Mouse (Mus musculus) G1E-ER4 (cell line): ENCODE data around the gene Klhdc7a. TPM values are rescaled to one million over a fixed set of nuclear protein-coding genes. Genes with fewer than 3 reads are reported as not detected.

Experiments used
- GATA1 ChIP-seq: IDR thresholded peaks from one replicate; pipeline ENCODE4 v1.8.0; 2012; ENCODE audit warnings: low read length, inconsistent platforms
- polyA plus RNA-seq: library from polyadenylated mRNA; stranded (reverse); fragments of >175 nt; gene quantifications from 2 replicates; pipeline ENCODE4 v1.2.3, GENCODE M21; 2012

Gene Klhdc7a
- polyA plus RNA-seq, result not detected in 2 replicates

DNA sequence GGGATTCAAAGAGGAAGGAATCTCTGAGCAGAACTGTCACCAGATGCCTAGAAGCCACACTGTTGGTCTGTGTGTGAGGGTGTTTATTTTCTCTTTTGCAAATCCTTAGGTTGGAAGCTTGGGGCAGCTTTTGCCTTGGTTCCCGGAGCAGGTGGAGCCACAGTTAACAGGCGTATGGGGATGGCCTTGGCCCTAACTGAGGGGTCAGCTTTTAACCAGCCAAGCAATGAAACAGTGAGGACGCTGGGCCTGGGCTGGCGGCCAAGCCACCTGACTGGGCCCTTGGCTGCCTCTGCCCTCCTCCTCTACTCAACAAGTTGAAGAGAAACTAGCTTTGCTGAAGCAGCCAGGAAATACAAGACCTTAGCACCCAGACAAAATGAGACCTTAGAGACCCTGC lies at the start of gene Klhdc7a:
Klhdc7a (minus strand) TSS at position 105 of the 400 bp plus-strand sequence.
- no peak for TF ChIP-seq GATA1

DNA sequence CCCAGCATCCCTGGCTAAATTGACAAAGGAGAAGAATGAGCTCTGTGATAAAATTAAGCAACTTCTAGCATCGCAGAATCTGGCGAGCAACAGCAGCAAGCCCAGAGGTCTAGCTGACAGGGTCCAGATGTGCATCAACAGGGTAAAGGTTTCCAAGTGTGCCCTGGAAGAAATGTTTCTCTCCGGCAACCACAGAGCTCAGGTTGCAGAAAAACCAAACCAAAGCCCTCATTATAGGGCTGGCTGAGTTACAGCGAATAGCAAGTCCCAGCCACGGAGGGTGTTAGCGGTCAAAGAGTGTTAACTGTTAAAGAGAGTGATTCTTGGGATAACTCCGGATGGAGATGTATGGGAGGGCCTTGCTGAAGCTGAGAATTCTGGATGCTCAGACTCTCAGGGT lies 48.1 kb upstream of the Klhdc7a start:
- TF ChIP-seq GATA1, result no peak

DNA sequence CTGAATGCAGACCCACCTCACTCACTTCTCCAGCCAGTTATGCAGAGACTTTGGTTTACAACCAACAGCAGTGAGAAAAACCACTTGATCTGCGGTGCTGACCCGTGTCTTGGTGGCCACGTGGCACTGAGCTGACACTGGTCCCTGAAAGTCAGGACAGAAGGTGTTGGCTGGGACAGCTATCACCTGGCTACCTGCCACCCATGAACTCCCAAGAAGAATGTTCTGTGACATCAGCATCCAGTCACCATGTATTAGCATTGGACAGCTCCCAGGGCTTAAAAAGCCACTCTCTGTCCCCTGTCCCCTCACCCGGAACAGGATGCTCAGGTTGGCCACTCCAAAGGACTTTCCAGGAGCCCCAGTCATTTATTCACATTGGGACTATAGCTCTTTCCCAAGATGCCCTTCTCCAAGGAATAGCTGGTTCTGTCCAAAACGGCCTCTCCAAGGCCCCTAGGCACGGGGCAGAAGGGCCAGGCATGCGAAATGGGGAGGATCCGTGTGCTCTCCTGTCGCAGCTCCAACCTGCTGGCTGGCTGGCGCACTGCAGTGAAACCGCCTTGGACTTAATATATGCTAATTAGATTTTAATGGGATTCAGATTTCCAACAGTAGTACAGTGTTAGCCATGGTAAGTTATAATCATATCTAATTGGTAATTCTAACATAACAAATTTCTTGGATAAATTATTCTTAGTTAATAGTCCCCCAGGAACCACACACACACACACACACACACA lies 43.1 kb upstream of the Klhdc7a start:
- TF ChIP-seq GATA1, result no peak

DNA sequence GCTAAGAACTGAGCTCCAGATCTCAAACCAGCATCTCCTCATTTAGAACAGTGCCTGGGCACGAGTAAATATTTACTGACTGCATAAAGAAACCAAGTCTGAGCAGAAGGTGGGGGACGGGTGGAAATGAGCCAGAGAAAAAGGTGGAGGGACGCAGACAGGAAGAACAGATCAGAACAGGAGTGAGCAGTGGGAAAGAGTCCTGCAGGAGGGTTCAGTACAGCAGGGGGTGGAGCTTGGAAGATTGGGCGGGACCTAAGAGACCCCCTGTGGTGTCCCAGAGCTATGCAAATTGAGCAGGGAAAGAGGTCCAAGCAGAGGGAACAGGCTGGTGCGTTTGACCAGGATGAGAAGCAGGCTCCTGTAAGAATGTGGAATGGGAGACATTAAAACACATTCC lies 37.1 kb upstream of the Klhdc7a start:
- TF ChIP-seq GATA1, result no peak

DNA sequence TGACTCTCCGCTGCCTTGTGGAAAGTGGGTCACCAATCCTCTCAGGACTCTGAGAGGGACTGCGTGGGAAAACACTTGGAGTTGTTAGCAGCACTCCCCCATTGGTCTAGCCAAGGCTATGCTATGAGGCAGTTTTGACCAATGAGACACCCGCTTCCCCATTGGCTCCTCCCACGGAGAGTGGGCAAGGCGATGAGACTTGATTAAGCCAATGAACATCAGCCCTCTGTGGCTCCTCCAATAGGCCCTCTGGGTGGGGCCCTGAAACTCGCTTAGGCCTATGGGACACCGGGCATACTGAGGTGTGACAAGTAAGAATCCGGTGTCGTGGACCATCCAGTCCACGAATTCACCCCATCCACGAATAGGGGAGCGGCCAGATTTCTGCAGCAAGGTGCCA lies 36.3 kb upstream of the Klhdc7a start:
- no peak for TF ChIP-seq GATA1

DNA sequence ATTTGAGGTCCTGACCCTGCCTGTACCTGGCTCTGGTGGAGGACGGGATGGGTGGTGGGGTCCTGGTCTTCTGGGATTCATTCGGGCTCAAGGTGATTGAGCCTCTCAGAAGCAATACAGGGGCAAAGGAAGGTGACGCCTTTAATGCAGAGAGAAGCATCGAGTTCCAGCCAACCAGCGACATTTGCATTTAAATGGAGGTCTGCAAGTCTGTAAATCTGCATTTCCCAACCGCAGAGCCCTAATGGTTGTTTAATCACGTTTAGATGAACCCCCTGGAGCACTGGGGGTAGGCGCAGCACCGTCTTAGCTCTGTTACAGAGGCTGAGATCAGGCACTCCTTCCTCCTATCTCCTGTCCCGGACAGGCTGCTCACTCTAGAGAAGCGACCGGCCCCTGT lies 34.2 kb upstream of the Klhdc7a start:
- TF ChIP-seq GATA1, result no peak

DNA sequence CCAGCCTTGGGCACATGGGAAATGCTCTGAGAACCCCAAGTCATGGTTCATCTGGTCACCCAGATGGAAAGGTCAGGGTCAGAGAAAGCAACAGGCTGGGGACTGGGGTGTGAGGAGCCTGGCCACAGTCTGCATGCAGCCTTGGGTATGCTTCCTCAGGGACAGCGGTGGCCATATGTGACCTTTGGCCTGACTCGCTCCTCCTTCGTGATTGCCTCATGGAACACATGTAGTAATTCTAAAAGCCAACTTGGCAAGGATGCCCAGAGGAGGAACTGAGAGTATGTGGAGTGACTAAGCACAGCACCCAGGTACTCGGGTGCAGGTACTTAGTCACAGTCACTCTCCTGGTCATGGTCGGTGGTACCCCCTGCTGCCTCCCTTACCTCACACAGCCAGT lies 33.1 kb upstream of the Klhdc7a start:
- no peak for TF ChIP-seq GATA1

DNA sequence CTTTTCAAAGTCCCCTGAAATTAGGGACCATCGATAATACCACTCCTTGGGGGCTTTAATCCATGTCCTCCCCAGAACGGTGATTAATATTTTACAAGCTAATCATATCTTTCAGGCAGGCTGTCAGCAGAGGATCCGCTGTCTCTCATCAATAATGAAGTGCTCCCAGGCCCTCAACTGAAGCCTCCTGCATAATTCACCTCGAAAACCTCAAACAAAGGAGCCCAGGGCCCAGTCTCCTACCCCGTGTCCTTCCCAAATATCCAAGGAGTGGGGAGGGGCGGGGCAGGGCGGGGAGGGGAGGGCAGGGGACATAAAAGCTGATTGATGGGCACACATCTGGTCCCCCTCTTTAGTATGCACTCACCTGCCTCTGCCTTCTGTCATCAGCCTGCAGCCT lies 31.2 kb upstream of the Klhdc7a start:
- TF ChIP-seq GATA1, result no peak

DNA sequence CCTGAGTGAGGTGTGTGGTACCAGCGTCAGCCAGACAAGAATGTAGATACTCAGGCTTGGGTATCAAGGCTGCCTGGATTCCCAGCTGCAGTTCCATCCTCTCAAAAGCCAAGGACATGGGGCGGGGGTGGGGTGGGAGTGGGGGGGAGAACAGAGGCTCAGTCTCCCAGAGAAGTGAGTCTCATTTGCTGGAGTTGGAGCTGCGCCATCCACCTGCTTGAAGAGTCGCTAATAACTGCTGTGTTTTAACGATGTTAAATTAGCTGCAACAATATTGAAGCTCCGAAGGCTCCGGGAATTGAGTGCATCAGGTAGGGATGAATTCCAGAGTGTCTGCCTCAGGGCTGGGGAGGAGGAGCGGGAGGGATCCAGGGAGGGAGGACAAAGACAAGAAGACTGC lies 27.8 kb upstream of the Klhdc7a start:
- no peak for TF ChIP-seq GATA1

DNA sequence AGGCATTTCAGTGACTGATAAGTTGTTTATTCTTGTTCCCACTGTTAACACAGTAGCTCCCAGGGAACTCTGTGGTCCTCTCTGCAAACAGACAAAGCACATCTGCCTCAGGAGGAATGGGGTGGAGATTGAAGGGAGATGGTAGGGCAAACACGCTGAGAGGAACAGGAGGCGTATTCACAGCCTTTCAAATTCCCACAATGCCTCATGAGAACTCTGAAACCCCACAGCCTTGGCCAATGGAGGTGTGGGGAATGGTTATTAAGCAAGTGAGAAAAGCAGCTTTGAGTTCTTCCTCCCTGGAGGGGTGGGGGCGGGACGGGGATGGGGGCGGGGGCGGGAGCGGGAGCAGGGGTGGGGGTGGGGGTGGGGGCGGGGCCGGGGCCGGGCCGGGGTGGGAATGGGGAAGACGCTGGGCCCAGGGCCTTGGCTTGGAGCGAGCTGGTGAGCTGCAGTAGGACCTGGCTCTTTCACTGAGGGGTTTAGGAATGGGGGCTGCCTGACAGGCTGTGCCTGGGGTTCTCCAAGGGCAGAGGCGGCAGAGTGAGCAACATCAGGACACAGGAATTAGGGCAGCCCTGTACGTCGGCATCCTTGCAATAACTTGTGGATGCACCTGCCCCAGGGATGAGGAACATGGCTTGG lies 25.4 kb upstream of the Klhdc7a start:
- no peak for TF ChIP-seq GATA1

DNA sequence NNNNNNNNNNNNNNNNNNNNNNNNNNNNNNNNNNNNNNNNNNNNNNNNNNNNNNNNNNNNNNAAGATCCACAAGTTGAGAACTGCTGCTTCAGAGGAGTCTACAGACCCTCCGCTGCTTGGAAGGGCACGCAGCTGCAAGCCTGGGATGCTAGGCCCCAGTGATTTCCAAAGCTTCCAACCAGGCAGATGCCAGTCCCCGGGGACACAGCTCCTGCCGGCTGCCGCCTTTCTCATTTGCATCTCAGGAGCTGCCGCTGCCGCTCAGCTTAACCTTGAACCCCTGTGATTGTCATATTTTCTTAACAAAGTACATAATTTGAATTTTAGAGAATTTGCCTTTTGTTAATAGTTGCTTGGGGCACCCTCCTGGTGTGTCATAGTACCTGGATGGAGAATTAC lies 19.1 kb upstream of the Klhdc7a start:
- no peak for TF ChIP-seq GATA1

DNA sequence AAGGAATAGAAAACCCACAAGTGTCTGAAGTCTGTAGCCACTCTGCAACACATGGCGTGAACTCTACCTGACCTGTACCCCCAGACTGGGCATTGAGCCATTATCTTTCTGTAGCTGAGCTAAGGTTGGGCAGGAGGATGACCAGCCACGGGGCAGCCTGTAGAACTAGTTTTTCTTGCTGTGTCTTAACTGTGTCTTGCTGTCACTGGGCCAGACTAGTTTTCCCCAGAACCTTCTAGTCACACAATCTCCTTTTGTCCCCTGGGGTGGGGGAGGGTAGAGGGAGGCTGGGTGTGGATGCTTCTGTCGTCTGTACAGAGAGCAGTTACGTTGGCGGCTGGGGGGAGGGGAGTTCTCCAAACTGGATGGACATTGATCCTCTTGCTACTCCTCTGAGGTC lies 10.9 kb upstream of the Klhdc7a start:
- TF ChIP-seq GATA1, result no peak

DNA sequence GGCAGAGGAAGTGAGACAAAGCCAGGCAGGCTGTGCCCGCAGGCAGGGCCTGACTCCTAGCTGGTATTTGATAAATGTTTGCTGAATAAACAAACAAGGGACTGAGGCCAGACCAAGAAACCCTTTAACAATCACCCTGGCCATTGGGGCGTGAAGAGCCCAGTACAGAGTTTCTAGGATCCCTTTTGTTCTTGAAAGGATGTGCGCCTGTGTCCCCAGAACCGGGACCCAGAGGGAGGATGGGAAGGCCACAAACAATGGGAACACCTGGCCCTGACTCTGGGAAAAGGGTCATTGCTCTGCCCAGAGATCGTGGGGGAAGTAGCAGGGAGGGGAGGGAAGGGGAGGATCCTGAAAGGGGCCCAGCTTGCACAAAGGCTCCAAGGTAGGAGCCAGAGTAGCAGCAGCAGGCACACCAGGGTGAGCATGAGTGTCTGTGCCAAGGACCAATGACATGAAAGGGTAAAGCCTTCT lies 9.5 kb upstream of the Klhdc7a start:
- no peak for TF ChIP-seq GATA1

DNA sequence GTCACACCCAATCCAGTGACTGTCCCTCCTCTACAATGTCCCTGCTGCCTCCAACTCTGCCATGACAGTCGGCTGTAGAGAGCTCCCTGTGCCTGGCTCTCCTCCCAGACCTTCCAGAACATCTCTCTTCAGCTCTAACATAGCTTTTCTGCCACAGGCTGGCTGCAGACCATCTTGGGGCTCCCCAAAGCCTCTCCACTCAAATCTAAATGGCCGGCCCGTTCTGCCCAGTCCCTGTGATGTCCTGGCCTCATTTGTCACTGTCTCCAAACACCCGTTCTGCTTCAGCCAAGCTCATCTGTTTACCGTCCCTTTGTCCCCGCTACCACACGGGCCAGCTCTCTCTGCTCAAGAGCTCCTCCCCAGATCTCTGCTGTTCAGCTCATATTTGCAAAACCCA lies 6.7 kb upstream of the Klhdc7a start:
- TF ChIP-seq GATA1, result no peak

DNA sequence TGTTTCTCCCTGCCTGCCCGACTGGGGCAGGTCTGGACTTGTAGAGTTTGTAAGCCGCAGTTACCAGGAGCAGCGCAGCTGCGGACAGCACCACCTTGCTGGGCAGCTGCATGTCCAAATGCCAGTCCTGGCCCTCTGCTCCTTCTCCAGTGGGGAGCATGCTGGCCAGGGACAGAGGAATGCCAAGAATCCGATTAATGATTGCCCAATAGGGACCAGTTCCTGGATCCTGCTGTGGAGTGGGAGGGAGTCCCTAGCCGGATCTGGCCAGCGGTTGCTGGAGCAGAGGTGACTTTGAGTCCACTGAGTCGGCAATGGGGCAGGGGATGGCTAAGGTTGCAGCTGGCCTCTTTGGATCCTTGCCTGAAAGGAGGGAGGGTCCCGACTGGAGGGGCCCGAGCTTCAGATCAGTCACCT lies 343 bp downstream of the Klhdc7a start:
- no peak for TF ChIP-seq GATA1

DNA sequence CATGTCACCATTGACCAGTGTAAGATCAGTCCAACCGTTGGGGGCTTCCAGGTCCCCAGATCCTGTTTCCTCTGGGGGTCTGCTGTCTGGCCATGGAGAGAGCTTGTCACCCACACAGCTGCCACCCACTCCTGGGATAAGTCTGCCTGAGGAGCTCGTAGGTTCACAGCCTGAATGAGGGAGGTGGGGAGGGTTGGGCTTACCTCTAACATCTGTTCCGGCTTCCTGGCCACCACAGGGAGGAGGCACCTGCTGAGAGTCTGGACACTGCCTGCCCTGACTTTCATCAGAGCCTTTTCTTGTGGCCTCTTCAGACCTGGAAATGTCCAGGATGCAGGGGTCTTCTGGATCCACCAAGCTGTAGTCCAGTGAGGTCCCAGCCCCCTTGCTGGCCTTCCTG lies 845 bp downstream of the Klhdc7a start:
- TF ChIP-seq GATA1, result no peak

DNA sequence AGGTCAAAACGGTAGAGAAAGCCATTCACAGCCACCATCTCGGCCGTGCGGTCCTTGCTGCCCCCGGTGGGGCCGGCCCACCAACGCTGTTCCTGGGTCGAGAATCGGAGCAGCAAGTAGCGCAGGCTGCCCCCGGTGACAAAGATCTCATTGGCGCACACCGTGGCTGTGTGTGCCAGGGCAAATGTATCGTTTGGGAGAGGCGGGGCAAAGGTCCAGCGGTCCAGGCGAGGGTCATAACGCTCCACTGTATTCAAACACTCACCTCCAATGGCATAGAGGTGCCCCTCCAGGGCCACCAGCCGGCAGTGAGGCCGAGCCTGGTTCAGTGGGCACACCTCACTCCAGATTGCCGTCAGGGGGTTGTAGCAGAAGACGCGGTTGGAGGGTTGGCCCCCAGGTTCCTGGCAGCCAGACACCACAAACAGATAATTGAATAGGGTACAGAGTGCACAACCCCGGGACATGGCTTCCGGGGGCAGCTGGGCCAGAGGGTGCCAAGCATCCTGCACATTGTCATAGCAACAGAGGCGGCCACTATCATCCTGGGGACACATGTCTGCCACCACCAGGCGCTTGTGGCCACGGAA lies 2.1 kb downstream of the Klhdc7a start:
- TF ChIP-seq GATA1, result no peak
